ENCODE assay signal across 10 mouse cellular contexts in genomic region chr8:10613371-10613770, GRCm38 (mm10).
DNase-seq lines count a peak whose midpoint lies in the region; ATAC-seq and TF ChIP-seq lines count a peak whose summit lies in the region.
"Had no signal": no experiment of that assay in that cellular context is flagged by ENCODE, and none has a peak within 500 bp of the region (broad histone marks: within the 10 kb centered on the region; RNA-seq: fewer than 3 reads in every experiment).

No protein-coding gene starts in this region.

- dilution Hi-C loops in CH12.LX (cut with MboI; ENCODE audit: extremely low pct_ligation_motif_present, extremely low pct_unique_long_range_greater_than_20kb, low sequenced_read_pairs) = no loop called here

- H3K79me2 ChIP-seq in CH12.LX (replicated peaks; ENCODE audit: control insufficient read depth, extremely low read depth, insufficient read depth, poor library complexity, severe bottlenecking) = no peaks in the 10 kb centered on the region

- H3K9me3 ChIP-seq in kidney, embryonic 16.5 days (ENCODE audit: low read length) = no peaks in the 10 kb centered on the region
- peaks cover 3% of the 10 kb centered on the region for H3K9me3 ChIP-seq in CH12.LX (replicated peaks; ENCODE audit: low read length)
- H3K9me3 ChIP-seq in lung, embryonic 14.5 days (ENCODE audit: low read depth, low read length) = no peaks in the 10 kb centered on the region
- H3K9me3 ChIP-seq in forebrain, embryonic 10.5 days = peaks cover 5% of the 10 kb centered on the region; the same call in 1 of the 2 replicates

- TF ChIP-seq RAD21 in CH12.LX (IDR thresholded peaks at IDR 0.05; ENCODE audit: low read depth, low read length) = peak; percentile 39

- no peak overlapping the region for H3K4me3 ChIP-seq in kidney, adult 2 months (ENCODE audit: insufficient read depth, low read depth, low read length)
- H3K4me3 ChIP-seq in kidney, embryonic 16.5 days (ENCODE audit: low read length) = no peak overlapping the region
- no peak overlapping the region for H3K4me3 ChIP-seq in CH12.LX (replicated peaks in 1 of 3; ENCODE audit: low read depth in 2 of 3, low read length in 2 of 3, poor library complexity in 1 of 3)
- no peak overlapping the region for H3K4me3 ChIP-seq in lung, embryonic 14.5 days (ENCODE audit: low read depth, low read length)
- no peak overlapping the region for H3K4me3 ChIP-seq in forebrain, embryonic 10.5 days

- H3K4me2 ChIP-seq in kidney, embryonic 16.5 days (replicated peaks; ENCODE audit: low read depth, low read length) = no peak overlapping the region
- no peak overlapping the region for H3K4me2 ChIP-seq in CH12.LX (ENCODE audit: insufficient read depth, low read depth, poor library complexity, severe bottlenecking)
- H3K4me2 ChIP-seq in lung, embryonic 14.5 days = no peak overlapping the region

- peak; percentile 46 to 60 for DNase-seq in cerebellum, postnatal 10 days
- no peak for DNase-seq in cerebellum, adult 11-12 months
- DNase-seq in kidney, adult 2 months = peak; percentile 26
- DNase-seq in CH12.LX (ENCODE audit: extremely low read depth) = no peak
- DNase-seq in lung, embryonic 14.5 days = peak; percentile 49
- DNase-seq in thymus, postnatal 10 days (ENCODE audit: low spot score in 2 of 2) = no peak
- no peak for DNase-seq in forebrain, embryonic 10.5 days (ENCODE audit: extremely low spot score, low spot score)
- DNase-seq: right cerebral cortex, postnatal 4 days had no signal

- no peaks in the 10 kb centered on the region for H3K27me3 ChIP-seq in kidney, adult 2 months (replicated peaks; ENCODE audit: control insufficient read depth, insufficient read depth, low read length)
- no peaks in the 10 kb centered on the region for H3K27me3 ChIP-seq in kidney, embryonic 16.5 days (ENCODE audit: insufficient read depth, low read length)
- no peaks in the 10 kb centered on the region for H3K27me3 ChIP-seq in CH12.LX (replicated peaks)
- H3K27me3 ChIP-seq in lung, embryonic 14.5 days (ENCODE audit: insufficient read depth, low read length) = no peaks in the 10 kb centered on the region
- no peaks in the 10 kb centered on the region; the same call in 1 of the 2 replicates for H3K27me3 ChIP-seq in forebrain, embryonic 10.5 days (ENCODE audit: poor library complexity, severe bottlenecking)

- no peak overlapping the region for H3K27ac ChIP-seq in kidney, adult 2 months (ENCODE audit: insufficient read depth, low read depth, low read length)
- H3K27ac ChIP-seq in kidney, embryonic 16.5 days (ENCODE audit: low read length) = no peak overlapping the region
- H3K27ac ChIP-seq in CH12.LX (ENCODE audit: insufficient read depth, low read depth) = no peak overlapping the region
- no peak overlapping the region for H3K27ac ChIP-seq in lung, embryonic 14.5 days (ENCODE audit: low read depth)
- no peak overlapping the region for H3K27ac ChIP-seq in forebrain, embryonic 10.5 days

- peak; percentile 48; the same call in 1 of the 2 replicates for TF ChIP-seq CTCF in kidney, adult 2 months (conservative IDR thresholded peaks at IDR 0.05; ENCODE audit: insufficient read depth, insufficient read length, low read depth, low read length)
- peak in 1 of 2 experiments; percentile 39; a peak in 1 of 4 replicates for TF ChIP-seq CTCF in CH12.LX (conservative IDR thresholded peaks at IDR 0.05 in 1 of 2, IDR thresholded peaks at IDR 0.05 in 1 of 2; ENCODE audit: low read depth in 2 of 2, low read length in 2 of 2)
- peak; percentile 49 for TF ChIP-seq CTCF in lung, embryonic 14.5 days (IDR thresholded peaks at IDR 0.05; ENCODE audit: low read depth)

- no peak overlapping the region for H3K9ac ChIP-seq in kidney, embryonic 16.5 days (replicated peaks; ENCODE audit: low read length)
- H3K9ac ChIP-seq in CH12.LX (ENCODE audit: insufficient read depth, low read depth) = no peak overlapping the region
- no peak overlapping the region for H3K9ac ChIP-seq in lung, embryonic 14.5 days

- 74% methylated on average over 2 of the region's 2 CpGs for WGBS in kidney, adult 2 months
- WGBS in kidney, embryonic 16.5 days = 56% methylated on average over 2 of the region's 2 CpGs
- WGBS in lung, embryonic 14.5 days = 38% methylated on average over 2 of the region's 2 CpGs
- 72% methylated on average over 2 of the region's 2 CpGs for WGBS in forebrain, embryonic 10.5 days

- no peak for ATAC-seq in kidney, embryonic 16.5 days (ENCODE audit: low FRiP score, low TSS enrichment)
- ATAC-seq in lung, embryonic 14.5 days (ENCODE audit: insufficient read depth) = no peak

- no peak for TF ChIP-seq POLR2A in kidney, adult 2 months (IDR thresholded peaks at IDR 0.05; ENCODE audit: low read depth, low read length)
- no peak for TF ChIP-seq POLR2A in CH12.LX (IDR thresholded peaks at IDR 0.05; ENCODE audit: low read depth, low read length)

- no peaks in the 10 kb centered on the region for H3K36me3 ChIP-seq in kidney, adult 2 months (ENCODE audit: control insufficient read depth, insufficient read depth, low read length)
- H3K36me3 ChIP-seq in kidney, embryonic 16.5 days (ENCODE audit: insufficient read depth, low read length) = no peaks in the 10 kb centered on the region
- H3K36me3 ChIP-seq in CH12.LX (replicated peaks in 1 of 2; ENCODE audit: control insufficient read depth in 1 of 2, insufficient read depth in 1 of 2, low read length in 1 of 2) = no peaks in the 10 kb centered on the region
- no peaks in the 10 kb centered on the region for H3K36me3 ChIP-seq in lung, embryonic 14.5 days (ENCODE audit: insufficient read depth)
- H3K36me3 ChIP-seq in forebrain, embryonic 10.5 days (replicated peaks) = no peaks in the 10 kb centered on the region
- H3K36me3 ChIP-seq: G1E had no signal

- no peaks in the 10 kb centered on the region for H3K4me1 ChIP-seq in kidney, adult 2 months (ENCODE audit: control insufficient read depth, insufficient read depth, low read length)
- no peaks in the 10 kb centered on the region for H3K4me1 ChIP-seq in kidney, embryonic 16.5 days (ENCODE audit: insufficient read depth, low read length)
- H3K4me1 ChIP-seq in CH12.LX (ENCODE audit: control insufficient read depth in 1 of 2, insufficient read depth in 2 of 2) = no peaks in the 10 kb centered on the region
- H3K4me1 ChIP-seq in lung, embryonic 14.5 days (ENCODE audit: insufficient read depth) = no peaks in the 10 kb centered on the region
- H3K4me1 ChIP-seq in forebrain, embryonic 10.5 days = 0 out of 2 replicates have a peak, but pooled peaks cover 4% of the 10 kb centered on the region

- in situ Hi-C loops in CH12.LX (cut with MboI; ENCODE audit: low pct_ligation_motif_present, low pct_unique_long_range_greater_than_20kb, low sequenced_read_pairs) = no loop called here

- no peak for TF ChIP-seq EP300 in CH12.LX (IDR thresholded peaks at IDR 0.05; ENCODE audit: low read length)

TF ChIP-seq in CH12.LX, 34 proteins besides CTCF, POLR2A, EP300 and RAD21:
- TF ChIP-seq E2F4 (IDR thresholded peaks at IDR 0.05; ENCODE audit: insufficient replicate concordance, low read depth, low read length) (no peak), SMC3 (IDR thresholded peaks at IDR 0.05; ENCODE audit: low read depth, low read length) (peak; percentile 41), ZKSCAN1 (IDR thresholded peaks at IDR 0.05; ENCODE audit: borderline replicate concordance, low read depth, low read length) (no peak)

Comparison
In these comparisons a context has a peak if more than half of its experiments do, and no peak if none do; other contexts are left out.
1. DNase-seq: peak in cerebellum, postnatal 10 days (2 of 2), kidney, adult 2 months (single experiment) and lung, embryonic 14.5 days (single experiment); none in cerebellum, adult 11-12 months (single experiment), CH12.LX (single experiment), thymus, postnatal 10 days (0 of 2) and forebrain, embryonic 10.5 days (single experiment).